Mouse (Mus musculus) forebrain, embryonic 13.5 days (tissue): ENCODE data around the gene Gtf2ird1. TPM values are rescaled to one million over a fixed set of nuclear protein-coding genes. Genes with fewer than 3 reads are reported as not detected.
"Not testable (repeated sequence)": the region's sequence is repeated elsewhere in the genome, so short reads cannot be mapped to it uniquely, and the experiment has no call there.

ENCODE experiments used
- ATAC-seq: fragments of 200-750 bp; cut with Nextera tagmentation; 2 replicates; pipeline ENCODE4 v1.8.0; 2017
- H3K27ac ChIP-seq: fragments of 300-500 bp; sonication (generic); 2 replicates; pipeline ENCODE4 v1.5.1; 2015; ENCODE audit warnings: inconsistent platforms, mild to moderate bottlenecking, moderate library complexity
- H3K27me3 ChIP-seq: fragments of 300-500 bp; sonication (generic); 2 replicates; pipeline ENCODE4 v1.6.1; 2015; ENCODE audit warnings: mild to moderate bottlenecking, inconsistent platforms
- H3K36me3 ChIP-seq: fragments of 300-500 bp; sonication (generic); 2 replicates; pipeline ENCODE4 v1.6.1; 2015; ENCODE audit warnings: mild to moderate bottlenecking, inconsistent platforms; ENCODE audit not compliant: poor library complexity, severe bottlenecking
- H3K4me1 ChIP-seq: fragments of 300-500 bp; sonication (generic); 2 replicates; pipeline ENCODE4 v1.6.1; 2015; ENCODE audit warnings: inconsistent platforms
- H3K4me2 ChIP-seq: fragments of 300-500 bp; sonication (generic); 2 replicates; pipeline ENCODE4 v1.6.1; 2015; ENCODE audit warnings: inconsistent platforms, mild to moderate bottlenecking, moderate library complexity
- H3K4me3 ChIP-seq: fragments of 300-500 bp; sonication (generic); 2 replicates; pipeline ENCODE4 v1.5.1; 2015; ENCODE audit warnings: mild to moderate bottlenecking, inconsistent platforms
- H3K9ac ChIP-seq: fragments of 300-500 bp; sonication (generic); 2 replicates; pipeline ENCODE4 v1.6.1; 2015; ENCODE audit warnings: mild to moderate bottlenecking, inconsistent platforms
- H3K9me3 ChIP-seq: fragments of 300-500 bp; sonication (generic); replicated peaks from 2 replicates; pipeline ENCODE4 v1.6.1; 2016; ENCODE audit warnings: inconsistent platforms
- WGBS: fragments of 180-500 bp; shearing (Covaris S2); methylation state at CpG from one replicate; pipeline ENCODE4 v1.1.7; 2015; 5-methylcytosine and 5-hydroxymethylcytosine counted together
- polyA plus RNA-seq: library from polyadenylated mRNA; unstranded; fragments of >200 nt; fragmentation: Nextera tagmentation; extraction: Ambion mirVana; gene quantifications from 2 replicates; pipeline ENCODE4 v1.2.1, GENCODE M21; 2015

The Gtf2ird1 gene
- polyA plus RNA-seq, 1 experiment from 2014 or later = 72.9 TPM

DNA sequence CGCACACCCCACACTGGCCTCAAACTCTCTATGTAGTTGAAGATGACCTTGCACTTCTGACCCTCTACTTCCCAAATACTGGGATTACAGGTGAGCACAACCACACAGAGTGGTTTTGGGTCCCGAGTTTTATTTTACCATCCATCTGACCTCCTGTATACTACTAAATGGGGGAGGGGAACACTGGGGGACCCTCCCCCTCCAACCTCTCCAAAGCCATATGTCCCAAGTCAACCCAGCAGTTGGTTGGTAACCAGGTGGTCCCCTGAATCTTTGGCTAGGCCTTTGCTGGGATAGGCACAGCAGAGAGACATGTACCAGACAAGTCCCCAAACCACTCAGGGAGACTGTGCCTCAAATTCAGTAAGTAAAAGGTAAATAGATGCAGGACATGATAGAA is 855 bp upstream of the Gtf2ird1 start:
- peaks cover 9% of the 10 kb centered on the region for H3K36me3 ChIP-seq
- ATAC-seq = no peak
- peak overlapping the region; percentile 79 for H3K4me3 ChIP-seq
- WGBS = 98% methylated on average over 2 of the region's 2 CpGs
- H3K9ac ChIP-seq = no peak overlapping the region
- H3K4me1 ChIP-seq = peaks cover 27% of the 10 kb centered on the region
- no peak overlapping the region for H3K4me2 ChIP-seq
- no peaks in the 10 kb centered on the region for H3K27me3 ChIP-seq
- no peak overlapping the region for H3K27ac ChIP-seq
- H3K9me3 ChIP-seq = no peaks in the 10 kb centered on the region

- WGBS = under 1% methylated on average over 17 of the region's 17 CpGs
- Histone ChIP-seq H3K27me3 (no peaks in the 10 kb centered on the region), H3K4me3 (peak overlapping the region; percentile 79), H3K4me2 (peak overlapping the region; percentile 91), H3K27ac (peak overlapping the region; percentile 90), H3K36me3 (peaks cover 22% of the 10 kb centered on the region), H3K9me3 (0 out of 2 replicates have a peak, but pooled peaks cover 9% of the 10 kb centered on the region), H3K9ac (peak overlapping the region; percentile 91), H3K4me1 (peaks cover 27% of the 10 kb centered on the region)
- peak; percentile 68 for ATAC-seq
These were observed 547 bp downstream of the Gtf2ird1 start for GRCm38 (mm10) chr5:134455914-134456423.

DNA sequence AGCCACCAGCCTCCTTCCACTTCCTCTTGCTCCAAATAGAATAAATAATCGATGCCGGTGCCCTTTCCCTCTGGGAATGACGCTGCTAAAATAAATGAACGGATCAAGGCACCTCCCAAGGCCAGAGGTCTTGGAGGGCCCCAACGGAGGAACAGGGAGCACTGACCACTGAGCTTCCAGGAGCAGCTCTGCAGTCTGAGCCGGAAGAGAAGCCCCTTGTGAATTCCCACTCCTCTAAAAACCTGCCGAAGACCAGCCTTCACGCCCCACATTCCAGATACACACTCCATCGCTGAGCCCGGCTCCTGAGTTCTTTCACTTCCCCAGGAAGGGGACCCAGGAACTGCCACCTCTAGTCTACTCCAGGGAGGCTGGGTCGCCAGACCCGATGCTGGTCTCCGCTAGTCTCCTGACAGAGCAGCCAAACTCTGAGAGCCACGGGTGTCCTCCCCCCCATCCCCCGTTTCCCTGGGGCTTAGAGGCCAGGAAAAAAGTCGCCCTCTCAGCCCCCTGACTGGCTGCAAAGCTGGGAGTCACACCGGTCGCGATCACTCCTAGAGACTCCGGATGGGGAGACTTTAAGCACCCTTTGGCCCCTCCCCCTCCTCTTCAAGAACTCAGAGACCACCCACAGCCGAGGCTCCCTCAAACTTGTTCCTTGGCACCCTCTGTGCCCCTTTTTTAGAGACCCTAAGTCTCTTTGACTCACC is 1.2 kb downstream of the Gtf2ird1 start:
- H3K4me1 ChIP-seq = peaks cover 27% of the 10 kb centered on the region
- WGBS = 3% methylated on average over 21 of the region's 21 CpGs
- H3K27me3 ChIP-seq = no peaks in the 10 kb centered on the region

GRCm38 (mm10) chr5:134454421-134454820 is 2.1 kb downstream of the Gtf2ird1 start:
- no peak for ATAC-seq
- Histone ChIP-seq H3K27me3 (no peaks in the 10 kb centered on the region), H3K27ac (peak overlapping the region; percentile 90), H3K4me2 (peak overlapping the region; percentile 91), H3K9me3 (peaks cover 9% of the 10 kb centered on the region; the same call in 1 of the 2 replicates), H3K4me1 (peaks cover 27% of the 10 kb centered on the region), H3K4me3 (peak overlapping the region; percentile 79), H3K9ac (peak overlapping the region; percentile 91), H3K36me3 (peaks cover 22% of the 10 kb centered on the region)
- 39% methylated on average over 9 of the region's 9 CpGs for WGBS

More for the DNA sequence above, 1.2 kb downstream of the Gtf2ird1 start:
- peak overlapping the region; percentile 79 for H3K4me3 ChIP-seq
- peak overlapping the region; percentile 91 for H3K4me2 ChIP-seq
- peak; percentile 23; the same call in 1 of the 2 replicates for ATAC-seq
- H3K9ac ChIP-seq = peak overlapping the region; percentile 91
- peak overlapping the region; percentile 90 for H3K27ac ChIP-seq
- H3K9me3 ChIP-seq = peaks cover 9% of the 10 kb centered on the region; the same call in 1 of the 2 replicates
- peaks cover 22% of the 10 kb centered on the region for H3K36me3 ChIP-seq

- Histone ChIP-seq H3K4me2 (peak overlapping the region; percentile 91; the same call in 1 of the 2 replicates), H3K27ac (0 out of 2 replicates have a peak overlapping the region, but pooled peaks have one; percentile 8), H3K36me3 (peaks cover 22% of the 10 kb centered on the region), H3K27me3 (no peaks in the 10 kb centered on the region), H3K9me3 (peaks cover 9% of the 10 kb centered on the region; the same call in 1 of the 2 replicates), H3K4me3 (no peak overlapping the region), H3K4me1 (peaks cover 27% of the 10 kb centered on the region), H3K9ac (no peak overlapping the region)
- ATAC-seq = no peak
- WGBS = 18% methylated on average over 1 of the region's 1 CpGs
These were observed 2.9 kb downstream of the Gtf2ird1 start for GRCm38 (mm10) chr5:134453577-134453976.

- not testable (repeated sequence) for H3K27me3 ChIP-seq, H3K9ac ChIP-seq, H3K4me2 ChIP-seq, ATAC-seq, H3K4me3 ChIP-seq, H3K27ac ChIP-seq
- WGBS = over 99% methylated on average over 4 of the region's 4 CpGs
- peaks cover 15% of the 10 kb centered on the region for H3K9me3 ChIP-seq
- peaks cover 46% of the 10 kb centered on the region for H3K36me3 ChIP-seq
- H3K4me1 ChIP-seq = peaks cover 12% of the 10 kb centered on the region
These were observed 9.8 kb downstream of the Gtf2ird1 start for GRCm38 (mm10) chr5:134446755-134447154.

DNA sequence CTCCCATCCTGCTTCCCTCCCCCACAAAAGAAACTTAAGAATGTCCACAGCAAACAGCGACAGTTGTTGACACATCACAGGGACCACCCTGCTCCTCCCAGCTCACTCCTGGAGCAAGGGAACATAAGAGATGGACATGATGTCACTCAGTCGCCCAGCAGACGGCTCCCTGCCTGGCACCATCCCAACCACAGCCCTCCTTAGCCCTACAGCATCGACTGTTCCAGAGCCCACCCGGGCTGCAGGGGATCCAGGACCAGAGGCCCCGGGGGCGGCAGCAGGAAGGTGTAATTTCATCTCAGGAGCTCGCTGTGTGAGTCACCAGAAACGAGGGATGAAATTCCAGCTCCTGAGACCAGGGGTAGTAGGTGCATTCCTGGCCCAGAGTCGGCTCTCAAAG is 10.6 kb downstream of the Gtf2ird1 start:
- Histone ChIP-seq H3K27ac (no peak overlapping the region), H3K36me3 (peaks cover 45% of the 10 kb centered on the region), H3K9ac (no peak overlapping the region; the same call in 1 of the 2 replicates), H3K4me2 (no peak overlapping the region), H3K4me1 (peaks cover 12% of the 10 kb centered on the region), H3K4me3 (no peak overlapping the region), H3K9me3 (peaks cover 12% of the 10 kb centered on the region), H3K27me3 (no peaks in the 10 kb centered on the region)
- ATAC-seq = 0 out of 2 replicates have a peak, but pooled peaks have one; percentile 24
- 71% methylated on average over 10 of the region's 10 CpGs for WGBS

DNA sequence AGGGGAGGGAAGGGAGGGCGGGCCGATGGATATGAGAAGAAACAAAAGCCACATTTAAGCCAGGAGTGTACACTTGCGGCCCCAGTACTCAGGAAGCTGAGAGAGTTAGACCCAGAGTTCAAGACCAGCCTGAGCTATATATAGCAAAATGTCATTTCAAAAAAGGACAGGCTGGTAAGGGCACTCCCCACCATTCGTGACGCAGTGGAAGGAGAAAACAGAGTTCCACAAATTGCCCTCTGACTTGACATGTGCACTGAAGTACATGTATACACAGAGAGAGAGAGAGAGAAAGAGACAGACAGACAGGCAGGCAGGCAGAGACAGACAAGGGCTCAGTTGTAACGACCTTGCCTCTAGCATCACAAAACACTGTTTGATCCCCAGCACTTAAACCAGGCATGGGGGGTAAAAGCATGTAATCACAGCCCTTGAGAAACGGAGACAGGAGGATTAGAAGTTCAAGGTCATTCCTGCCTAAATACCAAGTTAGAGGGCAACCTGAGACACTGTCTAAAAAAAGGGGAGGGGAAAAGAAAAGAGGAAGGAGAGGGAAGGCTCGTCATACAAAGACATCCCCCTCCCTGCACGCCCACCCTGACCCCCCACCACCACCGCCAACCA is 11.2 kb downstream of the Gtf2ird1 start:
- no peak for ATAC-seq
- H3K9ac ChIP-seq = no peak overlapping the region
- peaks cover 12% of the 10 kb centered on the region for H3K9me3 ChIP-seq
- H3K4me2 ChIP-seq = no peak overlapping the region
- no peak overlapping the region for H3K4me3 ChIP-seq
- H3K27ac ChIP-seq = no peak overlapping the region
- peaks cover 50% of the 10 kb centered on the region for H3K36me3 ChIP-seq
- no peaks in the 10 kb centered on the region for H3K27me3 ChIP-seq
- H3K4me1 ChIP-seq = peaks cover 12% of the 10 kb centered on the region
- WGBS = 73% methylated on average over 10 of the region's 10 CpGs

- no peak overlapping the region for H3K4me3 ChIP-seq
- H3K27me3 ChIP-seq = no peaks in the 10 kb centered on the region
- H3K9me3 ChIP-seq = peaks cover 12% of the 10 kb centered on the region
- H3K9ac ChIP-seq = no peak overlapping the region
- no peak overlapping the region for H3K27ac ChIP-seq
- peaks cover 59% of the 10 kb centered on the region for H3K36me3 ChIP-seq
- no peak overlapping the region for H3K4me2 ChIP-seq
- H3K4me1 ChIP-seq = peaks cover 19% of the 10 kb centered on the region
- ATAC-seq = no peak
- 97% methylated on average over 7 of the region's 7 CpGs for WGBS
These were observed 12.0 kb downstream of the Gtf2ird1 start for GRCm38 (mm10) chr5:134444473-134444872.

DNA sequence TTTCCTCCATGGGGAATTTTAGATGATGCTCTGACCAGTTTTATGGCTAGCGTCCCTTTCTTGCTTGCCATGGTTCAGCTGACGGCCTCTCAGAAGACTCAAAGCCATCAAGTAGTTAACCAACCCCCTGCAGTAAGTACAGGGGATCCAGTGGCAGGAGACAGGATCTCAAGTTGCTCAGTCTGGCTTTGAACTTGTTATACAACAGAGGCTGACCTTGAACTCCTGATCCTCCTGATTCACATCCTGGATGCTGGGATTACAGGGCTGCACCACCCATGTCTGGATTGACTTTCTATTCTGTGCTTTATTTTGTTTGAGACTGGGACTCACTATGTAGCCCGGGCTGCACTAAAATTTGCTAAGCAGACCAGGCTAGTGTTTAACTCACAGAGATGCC is 14.4 kb downstream of the Gtf2ird1 start:
- Histone ChIP-seq H3K27ac (no peak overlapping the region), H3K4me1 (peaks cover 29% of the 10 kb centered on the region), H3K9me3 (peaks cover 12% of the 10 kb centered on the region; the same call in 1 of the 2 replicates), H3K4me3 (no peak overlapping the region), H3K27me3 (no peaks in the 10 kb centered on the region), H3K4me2 (no peak overlapping the region), H3K9ac (no peak overlapping the region), H3K36me3 (peaks cover 67% of the 10 kb centered on the region)
- no peak for ATAC-seq
- WGBS = 94% methylated on average over 3 of the region's 3 CpGs

DNA sequence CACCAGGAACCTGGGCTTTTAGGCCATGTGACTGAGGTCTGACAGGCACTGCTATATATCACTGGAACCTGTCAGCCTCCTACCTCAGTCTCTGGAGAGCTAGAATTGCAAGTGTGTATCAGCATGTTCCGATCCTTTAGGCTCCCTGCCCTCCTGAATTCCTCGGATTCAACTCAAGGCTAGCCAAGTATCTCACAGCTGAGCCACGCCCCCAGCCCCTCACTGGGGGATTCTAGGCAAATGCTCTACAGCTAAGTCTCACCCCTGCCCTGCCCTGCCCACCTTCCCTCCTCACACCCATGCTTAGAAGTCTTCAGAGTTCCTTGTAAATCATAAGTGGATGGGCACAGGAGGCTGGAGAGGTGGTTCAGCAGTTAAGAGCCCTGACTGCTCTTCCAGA is 15.4 kb downstream of the Gtf2ird1 start:
- ATAC-seq = no peak
- Histone ChIP-seq H3K9me3 (peaks cover 12% of the 10 kb centered on the region; the same call in 1 of the 2 replicates), H3K36me3 (peaks cover 64% of the 10 kb centered on the region), H3K4me1 (peaks cover 36% of the 10 kb centered on the region), H3K27ac (no peak overlapping the region), H3K9ac (no peak overlapping the region), H3K4me3 (no peak overlapping the region), H3K27me3 (no peaks in the 10 kb centered on the region), H3K4me2 (no peak overlapping the region)
- WGBS = 90% methylated on average over 3 of the region's 3 CpGs

DNA sequence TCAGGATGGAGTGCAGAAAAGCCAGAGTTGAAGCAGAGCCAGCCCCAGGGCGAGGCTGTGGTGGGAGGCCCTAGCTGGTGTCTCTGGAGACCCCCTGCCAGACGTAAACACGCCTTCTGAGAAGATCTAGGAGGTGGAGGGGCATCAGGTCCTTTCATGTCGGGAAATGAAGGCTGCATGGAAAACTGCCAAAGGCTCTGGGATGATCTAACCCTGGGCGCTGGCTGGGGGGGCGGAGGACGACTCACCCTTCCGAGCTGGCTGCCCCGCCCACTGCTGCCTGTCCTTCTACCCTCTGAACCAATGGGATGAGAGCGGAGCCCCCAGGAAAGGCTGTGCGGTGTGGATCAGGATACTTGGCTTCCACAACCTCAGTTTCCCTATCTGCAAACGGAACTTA is 16.4 kb downstream of the Gtf2ird1 start:
- WGBS = 80% methylated on average over 12 of the region's 12 CpGs
- peaks cover 64% of the 10 kb centered on the region for H3K36me3 ChIP-seq
- H3K9me3 ChIP-seq = peaks cover 12% of the 10 kb centered on the region; the same call in 1 of the 2 replicates
- H3K4me2 ChIP-seq = no peak overlapping the region
- no peak overlapping the region; the same call in 1 of the 2 replicates for H3K27ac ChIP-seq
- H3K4me1 ChIP-seq = peaks cover 32% of the 10 kb centered on the region
- no peak for ATAC-seq
- no peak overlapping the region for H3K4me3 ChIP-seq
- no peaks in the 10 kb centered on the region for H3K27me3 ChIP-seq
- no peak overlapping the region for H3K9ac ChIP-seq
